Mouse (Mus musculus) retina, adult 2 months (tissue): ENCODE results near the gene Arhgap28.

Experiments
- DNase-seq: peaks from one replicate; pipeline ENCODE4 v3.0.0-alpha.2; 2012; ENCODE audit warnings: low read depth, low spot score

Arhgap28 gene

GRCm38 (mm10) chr17:67941026-67941425, 62.9 kb downstream of the Arhgap28 start:
- DNase-seq: no peak

GRCm38 (mm10) chr17:67937050-67937449, 66.9 kb downstream of the Arhgap28 start:
- DNase-seq: no peak

- no peak for DNase-seq
These were observed 68.4 kb downstream of the Arhgap28 start for GRCm38 (mm10) chr17:67935556-67935955.

- DNase-seq: no peak
These were observed 72.5 kb downstream of the Arhgap28 start for GRCm38 (mm10) chr17:67931396-67931795.

GRCm38 (mm10) chr17:67930957-67931356, 73.0 kb downstream of the Arhgap28 start:
- DNase-seq: no peak

GRCm38 (mm10) chr17:67930467-67930866, 73.5 kb downstream of the Arhgap28 start:
- no peak for DNase-seq

- DNase-seq: no peak
These were observed 75.6 kb downstream of the Arhgap28 start for GRCm38 (mm10) chr17:67928280-67928679.

- DNase-seq: no peak
These were observed 76.1 kb downstream of the Arhgap28 start for GRCm38 (mm10) chr17:67927864-67928263.

- DNase-seq: no peak
These were observed 84.0 kb downstream of the Arhgap28 start for GRCm38 (mm10) chr17:67919959-67920358.

GRCm38 (mm10) chr17:67918201-67918600, 85.7 kb downstream of the Arhgap28 start:
- DNase-seq: no peak

GRCm38 (mm10) chr17:67916901-67917300, 87.0 kb downstream of the Arhgap28 start:
- no peak for DNase-seq

- no peak for DNase-seq
These were observed 91.3 kb downstream of the Arhgap28 start for GRCm38 (mm10) chr17:67912640-67913039.

- no peak for DNase-seq
These were observed 91.9 kb downstream of the Arhgap28 start for GRCm38 (mm10) chr17:67912051-67912450.

GRCm38 (mm10) chr17:67908537-67908936, 95.4 kb downstream of the Arhgap28 start:
- no peak for DNase-seq

GRCm38 (mm10) chr17:67908137-67908536, 95.8 kb downstream of the Arhgap28 start:
- DNase-seq: no peak

- no peak for DNase-seq
These were observed 96.3 kb downstream of the Arhgap28 start for GRCm38 (mm10) chr17:67907532-67908054.

- no peak for DNase-seq
These were observed 97.7 kb downstream of the Arhgap28 start for GRCm38 (mm10) chr17:67906236-67906635.

- no peak for DNase-seq
These were observed 99.5 kb downstream of the Arhgap28 start for GRCm38 (mm10) chr17:67904315-67904944.

GRCm38 (mm10) chr17:67902847-67903246, 101.1 kb downstream of the Arhgap28 start:
- DNase-seq: no peak

GRCm38 (mm10) chr17:67901161-67901560, 102.8 kb downstream of the Arhgap28 start:
- no peak for DNase-seq

- no peak for DNase-seq
These were observed 104.5 kb downstream of the Arhgap28 start for GRCm38 (mm10) chr17:67899376-67899775.

GRCm38 (mm10) chr17:67896413-67896812, 107.5 kb downstream of the Arhgap28 start:
- no peak for DNase-seq

- DNase-seq: no peak
These were observed 114.2 kb downstream of the Arhgap28 start for GRCm38 (mm10) chr17:67889481-67890325.
